27 mouse cellular contexts compared by ENCODE assay signal in genomic region chr9:122747060-122747459, GRCm38 (mm10). TPM values are rescaled to one million over a fixed set of nuclear protein-coding genes. Genes with fewer than 3 reads are reported as not detected.
DNase-seq lines count a peak whose midpoint lies in the region; ATAC-seq and TF ChIP-seq lines count a peak whose summit lies in the region.
"Had no signal": no experiment of that assay in that cellular context is flagged by ENCODE, and none has a peak within 500 bp of the region (broad histone marks: within the 10 kb centered on the region; RNA-seq: fewer than 3 reads in every experiment).

TSS of gene Topaz1 (plus strand) at chr9:122747346.

- H3K27me3 ChIP-seq in forebrain, embryonic 10.5 days (ENCODE audit: poor library complexity, severe bottlenecking): no peaks in the 10 kb centered on the region
- H3K27me3 ChIP-seq in forebrain, embryonic 16.5 days (replicated peaks; ENCODE audit: control insufficient read depth, insufficient read depth, low read length): no peaks in the 10 kb centered on the region
- H3K27me3 ChIP-seq in lung, embryonic 14.5 days (ENCODE audit: insufficient read depth, low read length): no peaks in the 10 kb centered on the region

- H3K27ac ChIP-seq in forebrain, embryonic 10.5 days: 0 out of 2 replicates have a peak within 1 kb of the TSS, but pooled peaks have one; percentile 13
- H3K27ac ChIP-seq in forebrain, embryonic 16.5 days (ENCODE audit: low read length): no peak within 1 kb of the TSS
- no peak within 1 kb of the TSS for H3K27ac ChIP-seq in lung, embryonic 14.5 days (ENCODE audit: low read depth)
- H3K27ac ChIP-seq: embryonic facial prominence, embryonic 10.5 days; heart, embryonic 13.5 days; hindbrain, embryonic 12.5 days; hindbrain, postnatal 0 days had no signal

- no peaks in the 10 kb centered on the region for H3K36me3 ChIP-seq in forebrain, embryonic 10.5 days (replicated peaks)
- H3K36me3 ChIP-seq in forebrain, embryonic 16.5 days (ENCODE audit: control insufficient read depth, insufficient read depth): no peaks in the 10 kb centered on the region
- no peaks in the 10 kb centered on the region for H3K36me3 ChIP-seq in lung, embryonic 14.5 days (ENCODE audit: insufficient read depth)
- H3K36me3 ChIP-seq: embryonic facial prominence, embryonic 10.5 days; G1E; heart, embryonic 13.5 days; hindbrain, embryonic 12.5 days had no signal

- no peak for DNase-seq in forebrain, embryonic 10.5 days (ENCODE audit: extremely low spot score, low spot score)
- DNase-seq in lung, embryonic 14.5 days: no peak
- DNase-seq in lung, postnatal 10 days: no peak
- DNase-seq in R1 (ENCODE audit: low read depth, low spot score) (peak; percentile 48), adipocyte (ENCODE audit: low spot score) (no peak)
- peak; percentile 51 for DNase-seq in testis, postnatal 10 days (ENCODE audit: low spot score)
- DNase-seq in urinary bladder, postnatal 14 days (ENCODE audit: low spot score): no peak
- DNase-seq: adrenal gland, adult 2 months; adrenal gland, postnatal 25 days; B cell, adult 2 months; cerebellum, adult 18-20 months; cerebellum, adult 9-11 months; cerebellum, postnatal 36 days; forebrain, postnatal 0 days; gastrocnemius, postnatal 14 days; heart, postnatal 36 days had no signal

- H3K9me3 ChIP-seq in forebrain, embryonic 10.5 days: no peaks in the 10 kb centered on the region
- no peaks in the 10 kb centered on the region; the same call in 1 of the 2 replicates for H3K9me3 ChIP-seq in forebrain, embryonic 16.5 days (ENCODE audit: control insufficient read depth, low read length)
- no peaks in the 10 kb centered on the region for H3K9me3 ChIP-seq in lung, embryonic 14.5 days (ENCODE audit: low read depth, low read length)
- H3K9me3 ChIP-seq: embryonic facial prominence, embryonic 10.5 days; G1E; heart, embryonic 13.5 days; hindbrain, embryonic 12.5 days had no signal

- H3K4me3 ChIP-seq in forebrain, embryonic 10.5 days: no peak within 1 kb of the TSS
- no peak within 1 kb of the TSS for H3K4me3 ChIP-seq in forebrain, embryonic 16.5 days (replicated peaks; ENCODE audit: low read length)
- H3K4me3 ChIP-seq in lung, embryonic 14.5 days (ENCODE audit: low read depth, low read length): no peak within 1 kb of the TSS
- H3K4me3 ChIP-seq: embryonic facial prominence, embryonic 10.5 days; heart, embryonic 13.5 days; hindbrain, embryonic 12.5 days had no signal

- peak; percentile 17 for TF ChIP-seq CTCF in lung, embryonic 14.5 days (IDR thresholded peaks at IDR 0.05; ENCODE audit: low read depth)

- H3K4me2 ChIP-seq in forebrain, embryonic 16.5 days (ENCODE audit: low read length): no peak within 1 kb of the TSS
- H3K4me2 ChIP-seq in lung, embryonic 14.5 days: no peak within 1 kb of the TSS
- H3K4me2 ChIP-seq: heart, embryonic 13.5 days; hindbrain, embryonic 12.5 days had no signal

- no peak for ATAC-seq in forebrain, embryonic 16.5 days
- ATAC-seq in lung, embryonic 14.5 days (ENCODE audit: insufficient read depth): no peak
- ATAC-seq: activated CD4-positive, CD25-positive, alpha-beta regulatory T cell, adult 4 months; CD4-positive, CD25-positive, alpha-beta regulatory T cell, adult 4 months; forebrain, postnatal 0 days; hindbrain, postnatal 0 days had no signal

- H3K4me1 ChIP-seq in forebrain, embryonic 10.5 days: no peaks in the 10 kb centered on the region
- H3K4me1 ChIP-seq in forebrain, embryonic 16.5 days (replicated peaks; ENCODE audit: control insufficient read depth, insufficient read depth, low read length): no peaks in the 10 kb centered on the region
- H3K4me1 ChIP-seq in lung, embryonic 14.5 days (ENCODE audit: insufficient read depth): no peaks in the 10 kb centered on the region
- H3K4me1 ChIP-seq: embryonic facial prominence, embryonic 10.5 days; heart, embryonic 13.5 days; hindbrain, embryonic 12.5 days had no signal

- 76% methylated on average over 28 of the region's 28 CpGs for WGBS in forebrain, embryonic 10.5 days
- WGBS in forebrain, embryonic 16.5 days: 79% methylated on average over 28 of the region's 28 CpGs
- WGBS in lung, embryonic 14.5 days: 63% methylated on average over 28 of the region's 28 CpGs

- H3K9ac ChIP-seq in forebrain, embryonic 16.5 days (replicated peaks; ENCODE audit: low read depth, low read length): no peak within 1 kb of the TSS
- no peak within 1 kb of the TSS for H3K9ac ChIP-seq in lung, embryonic 14.5 days
- H3K9ac ChIP-seq: forebrain, postnatal 0 days; heart, embryonic 13.5 days; hindbrain, embryonic 12.5 days had no signal

RNA-seq across cellular contexts. Expression of gene Topaz1, which starts in this region (rescaled TPM):
- not detected in 2 replicates for polyA plus RNA-seq in forebrain, embryonic 10.5 days (2016; fragmentation: Nextera tagmentation; extraction: Ambion mirVana)
- polyA plus RNA-seq in forebrain, embryonic 16.5 days (2015; fragmentation: Nextera tagmentation; extraction: Ambion mirVana): not detected in 2 replicates
- 0.09 TPM in 1 of 2 replicates, not detected in the other for polyA plus RNA-seq in lung, embryonic 14.5 days (2014; fragmentation: Nextera tagmentation; extraction: Ambion mirVana)
- polyA plus RNA-seq: adrenal gland, adult 2 months; CD4-positive, CD25-positive, alpha-beta regulatory T cell, adult 4 months; embryonic facial prominence, embryonic 10.5 days; embryonic facial prominence, embryonic 14.5 days; G1E; heart, embryonic 13.5 days; heart, postnatal 0 days; hindbrain, embryonic 12.5 days; hindbrain, postnatal 0 days; intestine, embryonic 14.5 days had no signal

Comparison
In these comparisons a context has a peak if more than half of its experiments do, and no peak if none do; other contexts are left out.
1. DNase-seq: peak in R1 (single experiment) and testis, postnatal 10 days (single experiment); none in forebrain, embryonic 10.5 days (single experiment), lung, embryonic 14.5 days (single experiment), lung, postnatal 10 days (single experiment), urinary bladder, postnatal 14 days (single experiment) and adipocyte (single experiment).